Mouse (Mus musculus) T-cell, adult 2 months (primary cell): ENCODE measurements around the gene Gm12887.

Experiments
- DNase-seq: peaks from one replicate; pipeline ENCODE4 v3.0.0; 2022; ENCODE audit warnings: low spot score

The Gm12887 gene

DNA sequence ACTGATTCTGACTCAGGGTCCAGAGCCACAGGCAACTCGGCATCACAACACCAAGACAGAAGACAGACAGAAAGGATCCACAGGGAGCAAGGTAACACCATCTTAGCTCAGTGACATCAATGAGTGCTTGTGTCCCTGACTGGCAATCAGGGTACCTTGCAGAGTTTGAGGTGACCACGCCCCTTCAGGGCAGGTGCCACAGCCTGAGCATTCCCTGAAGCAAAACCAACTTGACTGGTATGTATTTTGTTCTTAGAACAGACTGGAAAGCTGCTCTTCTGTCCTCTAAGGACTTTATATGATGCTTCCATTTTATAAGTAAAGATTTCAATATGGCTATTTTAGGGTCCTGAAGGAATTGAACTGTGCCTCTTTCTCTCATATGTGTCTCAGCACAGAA, at the start of gene Gm12887:
TSS of gene Gm12887 (minus strand) at position 101 of the 400 bp plus-strand sequence.
- DNase-seq = no peak

DNA sequence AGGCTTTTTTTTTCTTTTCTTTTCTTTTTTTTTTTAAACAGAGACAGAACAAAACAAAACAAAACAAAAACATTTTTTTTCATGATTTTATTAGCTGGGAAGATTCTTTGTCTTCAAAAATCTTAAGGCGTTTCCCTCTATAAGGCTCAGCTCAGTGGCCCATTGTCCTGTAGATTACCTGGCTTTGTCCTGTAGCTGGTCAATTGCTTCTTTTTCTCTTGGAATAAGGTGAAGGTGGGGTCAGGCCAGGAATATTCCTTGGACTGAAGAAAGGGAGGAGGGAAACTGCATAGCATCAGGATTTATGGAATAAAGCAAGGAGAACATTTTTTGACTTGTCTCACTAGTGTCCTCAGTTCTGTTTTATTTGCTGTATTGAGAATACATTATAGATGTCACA, 35.1 kb upstream of the Gm12887 start:
- no peak for DNase-seq
